Mouse (Mus musculus): Measurements from ENCODE around the gene Katnal1. TPM values are rescaled to one million over a fixed set of nuclear protein-coding genes. Genes with fewer than 3 reads are reported as not detected.

Katnal1 gene
- polyA plus RNA-seq, 1 experiment from 2014 or later: 40.7 TPM

GRCm38 (mm10) chr5:148958355-148958754, 29.2 kb upstream of the Katnal1 start:
- Histone ChIP-seq H3K27ac (ENCODE audit: low read length) (no peak overlapping the region), H3K9ac (ENCODE audit: low read depth, low read length) (no peak overlapping the region), H3K4me2 (ENCODE audit: low read length) (peak overlapping the region; percentile 95; the same call in 1 of the 2 replicates), H3K4me1 (ENCODE audit: control insufficient read depth, insufficient read depth, low read length) (peaks cover 14% of the 10 kb centered on the region), H3K36me3 (ENCODE audit: control insufficient read depth, insufficient read depth, low read length) (no peaks in the 10 kb centered on the region), H3K9me3 (replicated peaks; ENCODE audit: control insufficient read depth, low read length, poor library complexity, severe bottlenecking) (no peaks in the 10 kb centered on the region), H3K27me3 (ENCODE audit: control insufficient read depth, insufficient read depth, low read depth, low read length) (no peaks in the 10 kb centered on the region), H3K4me3 (ENCODE audit: low read depth, low read length) (no peak overlapping the region)
- ATAC-seq: no peak
- WGBS: 37% methylated on average over 9 of the region's 9 CpGs

DNA sequence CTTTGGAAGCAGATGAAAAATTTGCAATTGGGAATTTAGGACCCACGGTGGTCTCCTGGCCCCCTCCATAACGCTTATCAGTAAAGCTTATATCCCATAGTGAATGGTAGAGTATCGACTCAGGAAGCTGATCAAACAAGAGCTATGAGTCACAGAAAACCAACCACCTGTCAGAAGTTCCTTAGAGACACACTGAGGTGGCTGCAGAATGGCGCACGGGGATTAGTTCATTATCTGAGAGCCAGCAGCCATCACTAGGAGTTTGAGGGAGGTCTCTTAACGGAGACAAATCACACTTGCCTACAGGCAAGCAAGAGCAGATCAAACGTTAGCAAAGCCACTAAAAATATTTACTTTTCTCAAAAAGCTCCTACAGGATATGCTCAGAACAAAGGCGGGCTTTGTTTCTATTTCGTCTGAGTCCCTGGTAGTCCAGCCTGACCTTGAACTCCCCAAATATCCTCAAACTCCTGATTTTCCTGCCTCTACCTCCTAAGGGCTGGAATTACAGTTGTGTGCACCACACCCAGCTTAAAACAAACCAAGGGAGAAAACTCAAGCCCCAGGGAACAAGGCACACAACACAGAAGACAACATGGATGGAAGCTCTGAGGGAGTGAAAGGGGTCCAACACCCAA, 27.9 kb upstream of the Katnal1 start:
- no peak overlapping the region for H3K9ac ChIP-seq (ENCODE audit: low read depth, low read length)
- no peaks in the 10 kb centered on the region for H3K9me3 ChIP-seq (replicated peaks; ENCODE audit: control insufficient read depth, low read length, poor library complexity, severe bottlenecking)
- no peak overlapping the region for H3K27ac ChIP-seq (ENCODE audit: low read length)
- H3K4me3 ChIP-seq (ENCODE audit: low read depth, low read length): no peak overlapping the region
- no peaks in the 10 kb centered on the region for H3K27me3 ChIP-seq (ENCODE audit: control insufficient read depth, insufficient read depth, low read depth, low read length)
- H3K4me2 ChIP-seq (ENCODE audit: low read length): no peak overlapping the region
- no peak for ATAC-seq
- H3K4me1 ChIP-seq (ENCODE audit: control insufficient read depth, insufficient read depth, low read length): peaks cover 14% of the 10 kb centered on the region
- H3K36me3 ChIP-seq (ENCODE audit: control insufficient read depth, insufficient read depth, low read length): no peaks in the 10 kb centered on the region
- 55% methylated on average over 9 of the region's 9 CpGs for WGBS

DNA sequence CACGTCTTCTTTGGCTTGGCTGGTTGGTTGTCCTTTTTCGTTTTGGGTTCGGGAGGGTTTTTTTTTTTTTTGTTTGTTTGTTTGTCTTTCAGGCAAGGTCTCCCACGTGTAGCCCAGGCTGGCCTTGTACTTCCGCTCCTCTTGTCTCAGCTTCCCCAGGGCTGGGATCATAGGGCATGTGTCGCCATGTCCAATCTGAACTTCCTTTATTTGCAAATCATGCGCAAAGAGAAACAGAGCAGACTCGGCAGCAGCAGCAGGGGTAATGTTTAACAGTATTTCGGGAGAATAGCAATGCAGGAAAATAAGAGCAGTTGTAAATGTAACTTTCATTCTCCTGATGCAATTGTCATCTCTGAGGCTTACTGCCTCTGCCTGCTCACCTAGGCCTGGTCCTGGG, 27.0 kb upstream of the Katnal1 start:
- Histone ChIP-seq H3K4me2 (ENCODE audit: low read length) (no peak overlapping the region), H3K4me3 (ENCODE audit: low read depth, low read length) (no peak overlapping the region), H3K9me3 (replicated peaks; ENCODE audit: control insufficient read depth, low read length, poor library complexity, severe bottlenecking) (no peaks in the 10 kb centered on the region), H3K9ac (ENCODE audit: low read depth, low read length) (no peak overlapping the region), H3K27me3 (ENCODE audit: control insufficient read depth, insufficient read depth, low read depth, low read length) (no peaks in the 10 kb centered on the region), H3K4me1 (ENCODE audit: control insufficient read depth, insufficient read depth, low read length) (peaks cover 14% of the 10 kb centered on the region), H3K36me3 (ENCODE audit: control insufficient read depth, insufficient read depth, low read length) (no peaks in the 10 kb centered on the region), H3K27ac (ENCODE audit: low read length) (no peak overlapping the region)
- WGBS: 83% methylated on average over 9 of the region's 9 CpGs
- ATAC-seq: no peak

- H3K27me3 ChIP-seq (ENCODE audit: control insufficient read depth, insufficient read depth, low read depth, low read length): no peaks in the 10 kb centered on the region
- no peak overlapping the region for H3K27ac ChIP-seq (ENCODE audit: low read length)
- no peak overlapping the region for H3K9ac ChIP-seq (ENCODE audit: low read depth, low read length)
- peaks cover 14% of the 10 kb centered on the region for H3K4me1 ChIP-seq (ENCODE audit: control insufficient read depth, insufficient read depth, low read length)
- H3K4me2 ChIP-seq (ENCODE audit: low read length): no peak overlapping the region
- H3K4me3 ChIP-seq (ENCODE audit: low read depth, low read length): no peak overlapping the region
- no peaks in the 10 kb centered on the region for H3K9me3 ChIP-seq (replicated peaks; ENCODE audit: control insufficient read depth, low read length, poor library complexity, severe bottlenecking)
- H3K36me3 ChIP-seq (ENCODE audit: control insufficient read depth, insufficient read depth, low read length): no peaks in the 10 kb centered on the region
- ATAC-seq: no peak
- WGBS: 92% methylated on average over 6 of the region's 6 CpGs
Measured at GRCm38 (mm10) chr5:148955575-148955974, 26.5 kb upstream of the Katnal1 start.

GRCm38 (mm10) chr5:148954314-148955060, 25.4 kb upstream of the Katnal1 start:
- no peak for ATAC-seq
- Histone ChIP-seq H3K4me3 (ENCODE audit: low read depth, low read length) (no peak overlapping the region), H3K36me3 (ENCODE audit: control insufficient read depth, insufficient read depth, low read length) (no peaks in the 10 kb centered on the region), H3K4me2 (ENCODE audit: low read length) (no peak overlapping the region), H3K9ac (ENCODE audit: low read depth, low read length) (no peak overlapping the region), H3K9me3 (replicated peaks; ENCODE audit: control insufficient read depth, low read length, poor library complexity, severe bottlenecking) (no peaks in the 10 kb centered on the region), H3K27ac (ENCODE audit: low read length) (no peak overlapping the region), H3K27me3 (ENCODE audit: control insufficient read depth, insufficient read depth, low read depth, low read length) (no peaks in the 10 kb centered on the region), H3K4me1 (ENCODE audit: control insufficient read depth, insufficient read depth, low read length) (peaks cover 6% of the 10 kb centered on the region; the same call in 1 of the 2 replicates)
- 72% methylated on average over 22 of the region's 22 CpGs for WGBS

DNA sequence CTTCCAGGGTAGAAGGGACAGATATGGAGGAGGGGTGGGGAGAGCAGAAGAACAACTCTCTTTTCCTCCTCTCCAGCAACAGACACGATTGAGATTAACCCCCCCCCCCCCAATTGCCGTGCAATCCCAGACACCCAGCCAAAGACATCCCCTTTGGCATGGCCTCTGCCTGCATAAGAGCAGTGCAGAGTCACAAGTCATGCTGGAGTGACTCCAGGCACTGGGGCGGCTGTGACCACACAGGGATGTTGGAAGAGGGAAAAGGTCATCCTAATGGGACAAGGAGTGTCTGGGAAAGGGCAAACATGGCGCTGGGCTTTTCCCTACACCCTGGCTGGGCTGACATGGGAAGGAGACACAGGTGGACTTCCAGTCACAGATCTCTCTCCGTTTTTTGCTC, 24.0 kb upstream of the Katnal1 start:
- no peak overlapping the region for H3K27ac ChIP-seq (ENCODE audit: low read length)
- H3K9ac ChIP-seq (ENCODE audit: low read depth, low read length): no peak overlapping the region
- H3K4me3 ChIP-seq (ENCODE audit: low read depth, low read length): no peak overlapping the region
- 82% methylated on average over 5 of the region's 5 CpGs for WGBS
- H3K27me3 ChIP-seq (ENCODE audit: control insufficient read depth, insufficient read depth, low read depth, low read length): no peaks in the 10 kb centered on the region
- H3K4me1 ChIP-seq (ENCODE audit: control insufficient read depth, insufficient read depth, low read length): no peaks in the 10 kb centered on the region
- no peak for ATAC-seq
- H3K4me2 ChIP-seq (ENCODE audit: low read length): no peak overlapping the region
- H3K36me3 ChIP-seq (ENCODE audit: control insufficient read depth, insufficient read depth, low read length): no peaks in the 10 kb centered on the region
- H3K9me3 ChIP-seq (replicated peaks; ENCODE audit: control insufficient read depth, low read length, poor library complexity, severe bottlenecking): no peaks in the 10 kb centered on the region

DNA sequence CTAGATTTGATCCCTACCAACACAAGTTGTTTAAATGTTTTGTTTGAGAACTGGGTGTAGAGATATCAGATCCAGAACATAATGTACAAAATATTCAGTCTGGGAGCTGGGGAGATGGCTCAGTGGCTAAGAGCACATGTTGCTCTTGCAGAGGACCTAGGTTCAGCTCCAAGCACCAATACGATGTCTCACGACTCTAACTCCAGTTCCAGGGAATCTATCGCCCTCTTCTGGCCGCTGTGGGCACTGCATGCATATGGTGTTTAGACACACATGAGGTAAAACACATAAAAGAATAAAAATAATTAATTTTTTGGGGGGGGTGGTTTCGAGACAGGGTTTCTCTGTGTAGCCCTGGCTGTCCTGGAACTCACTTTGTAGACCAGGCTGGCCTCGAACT, 23.3 kb upstream of the Katnal1 start:
- Histone ChIP-seq H3K27me3 (ENCODE audit: control insufficient read depth, insufficient read depth, low read depth, low read length) (no peaks in the 10 kb centered on the region), H3K9me3 (replicated peaks; ENCODE audit: control insufficient read depth, low read length, poor library complexity, severe bottlenecking) (no peaks in the 10 kb centered on the region), H3K4me2 (ENCODE audit: low read length) (no peak overlapping the region), H3K9ac (ENCODE audit: low read depth, low read length) (no peak overlapping the region), H3K4me1 (ENCODE audit: control insufficient read depth, insufficient read depth, low read length) (no peaks in the 10 kb centered on the region), H3K4me3 (ENCODE audit: low read depth, low read length) (no peak overlapping the region), H3K36me3 (ENCODE audit: control insufficient read depth, insufficient read depth, low read length) (no peaks in the 10 kb centered on the region), H3K27ac (ENCODE audit: low read length) (no peak overlapping the region)
- 47% methylated on average over 6 of the region's 6 CpGs for WGBS
- no peak for ATAC-seq

DNA sequence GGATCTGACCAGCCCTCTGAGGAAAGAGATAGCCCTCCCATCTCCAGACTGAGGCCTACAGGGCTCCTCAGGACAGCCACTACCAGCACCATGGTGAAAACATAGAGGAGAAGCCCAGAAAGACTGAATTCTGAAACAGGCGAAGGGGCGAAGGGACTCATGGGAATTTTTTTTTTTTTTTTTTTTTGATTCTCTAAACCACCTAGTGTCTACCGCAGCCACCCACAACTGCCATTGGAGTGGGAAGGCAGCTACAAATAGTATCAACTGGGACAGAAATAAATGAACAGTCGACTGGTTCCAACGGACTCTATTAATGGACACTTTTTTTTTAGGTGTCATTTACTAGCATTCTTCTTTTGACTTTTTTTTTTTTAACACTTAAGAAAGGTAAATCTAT, 22.2 kb upstream of the Katnal1 start:
- no peak overlapping the region for H3K4me3 ChIP-seq (ENCODE audit: low read depth, low read length)

GRCm38 (mm10) chr5:148950064-148950463, 20.9 kb upstream of the Katnal1 start:
- Histone ChIP-seq H3K9ac (ENCODE audit: low read depth, low read length) (no peak overlapping the region), H3K9me3 (replicated peaks; ENCODE audit: control insufficient read depth, low read length, poor library complexity, severe bottlenecking) (no peaks in the 10 kb centered on the region), H3K4me3 (ENCODE audit: low read depth, low read length) (no peak overlapping the region), H3K27ac (ENCODE audit: low read length) (no peak overlapping the region), H3K4me2 (ENCODE audit: low read length) (no peak overlapping the region), H3K4me1 (ENCODE audit: control insufficient read depth, insufficient read depth, low read length) (no peaks in the 10 kb centered on the region), H3K36me3 (ENCODE audit: control insufficient read depth, insufficient read depth, low read length) (no peaks in the 10 kb centered on the region), H3K27me3 (ENCODE audit: control insufficient read depth, insufficient read depth, low read depth, low read length) (no peaks in the 10 kb centered on the region)
- 70% methylated on average over 15 of the region's 15 CpGs for whole genome bisulfite sequencing
- no peak for ATAC-seq

More for the DNA sequence above, 22.2 kb upstream of the Katnal1 start:
- Histone ChIP-seq H3K27ac (ENCODE audit: low read length) (no peak overlapping the region), H3K4me1 (ENCODE audit: control insufficient read depth, insufficient read depth, low read length) (no peaks in the 10 kb centered on the region), H3K27me3 (ENCODE audit: control insufficient read depth, insufficient read depth, low read depth, low read length) (no peaks in the 10 kb centered on the region), H3K9ac (ENCODE audit: low read depth, low read length) (no peak overlapping the region), H3K9me3 (replicated peaks; ENCODE audit: control insufficient read depth, low read length, poor library complexity, severe bottlenecking) (no peaks in the 10 kb centered on the region), H3K4me2 (ENCODE audit: low read length) (no peak overlapping the region), H3K36me3 (ENCODE audit: control insufficient read depth, insufficient read depth, low read length) (no peaks in the 10 kb centered on the region)
- WGBS: 95% methylated on average over 5 of the region's 5 CpGs
- no peak for ATAC-seq
